ENCODE assay signal across 16 mouse cellular contexts in the genomic region with DNA sequence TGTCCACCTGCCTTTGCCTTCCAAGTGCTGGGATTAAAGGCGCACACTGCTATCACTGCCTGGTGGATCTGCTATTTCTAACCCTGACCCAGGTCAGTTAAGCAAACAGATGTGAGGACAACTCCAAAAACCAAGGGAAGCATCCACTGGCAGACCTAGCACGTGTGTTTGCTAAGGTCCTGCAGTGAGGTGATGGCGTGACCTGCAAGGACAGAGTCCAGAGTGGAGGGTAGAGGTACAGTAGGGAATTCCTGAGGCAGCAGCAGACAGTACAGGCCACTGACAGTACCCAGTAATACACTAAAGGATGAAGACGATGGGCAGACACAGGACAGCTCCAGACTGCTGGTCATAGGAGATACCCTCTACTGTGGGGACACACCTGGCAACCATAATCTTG. TPM values are rescaled to one million over a fixed set of nuclear protein-coding genes. Genes with fewer than 3 reads are reported as not detected.
"Had no signal": no experiment of that assay in that cellular context is flagged by ENCODE, and none has a peak within 500 bp of the region (broad histone marks: within the 10 kb centered on the region; RNA-seq: fewer than 3 reads in every experiment).

No protein-coding gene starts in this region.

- H3K27ac ChIP-seq: hindbrain, postnatal 0 days; kidney, embryonic 15.5 days; limb, embryonic 10.5 days; limb, embryonic 13.5 days; lung, embryonic 15.5 days; midbrain, embryonic 12.5 days had no signal

- H3K27me3 ChIP-seq: kidney, embryonic 15.5 days; limb, embryonic 13.5 days; lung, embryonic 15.5 days; midbrain, embryonic 12.5 days had no signal

- ATAC-seq: hindbrain, postnatal 0 days; inflammation-experienced regulatory T-cells, adult 6 months; intestine, embryonic 16.5 days had no signal

- H3K9me3 ChIP-seq: kidney, embryonic 15.5 days; limb, embryonic 10.5 days; limb, embryonic 13.5 days; lung, embryonic 15.5 days; midbrain, embryonic 12.5 days had no signal

- H3K4me2 ChIP-seq: kidney, embryonic 15.5 days; limb, embryonic 13.5 days; lung, embryonic 15.5 days; midbrain, embryonic 12.5 days had no signal

- H3K4me3 ChIP-seq: kidney, embryonic 15.5 days; limb, embryonic 10.5 days; limb, embryonic 13.5 days; lung, embryonic 15.5 days; midbrain, embryonic 12.5 days had no signal

- DNase-seq: kidney, adult 2 months; kidney, postnatal 10 days; layer of hippocampus, adult 9-11 months; lung, adult 18-20 months; lung, postnatal 10 days; lung, postnatal 4 days; thymus, postnatal 25 days had no signal

- H3K4me1 ChIP-seq: limb, embryonic 10.5 days; limb, embryonic 13.5 days; lung, embryonic 15.5 days; midbrain, embryonic 12.5 days had no signal

- H3K9ac ChIP-seq: kidney, embryonic 15.5 days; limb, embryonic 13.5 days; lung, embryonic 15.5 days; midbrain, embryonic 12.5 days had no signal

RNA-seq across cellular contexts. Expression of a gene that starts 19.1 kb away (rescaled TPM):
- total RNA-seq: megakaryocyte-erythroid progenitor cell, adult 5-6 weeks had no signal
- polyA plus RNA-seq: inflammation-experienced regulatory T-cells, adult 6 months had no signal
